Mouse (Mus musculus) lung, postnatal 4 days (tissue): ENCODE results near the gene Unc5cl.
A peak's percentile ranks its signal among the peaks of the same experiment; 100 is the strongest.

Experiments
- DNase-seq, 2 experiments: peaks; one replicate each; pipeline ENCODE4 v3.0.0; 2021

Gene Unc5cl

GRCm38 (mm10) chr17:48454688-48455087, at the start of gene Unc5cl:
TSS of gene Unc5cl (plus strand) at chr17:48454901.
- DNase-seq, result peak; percentile 25 to 49

DNA sequence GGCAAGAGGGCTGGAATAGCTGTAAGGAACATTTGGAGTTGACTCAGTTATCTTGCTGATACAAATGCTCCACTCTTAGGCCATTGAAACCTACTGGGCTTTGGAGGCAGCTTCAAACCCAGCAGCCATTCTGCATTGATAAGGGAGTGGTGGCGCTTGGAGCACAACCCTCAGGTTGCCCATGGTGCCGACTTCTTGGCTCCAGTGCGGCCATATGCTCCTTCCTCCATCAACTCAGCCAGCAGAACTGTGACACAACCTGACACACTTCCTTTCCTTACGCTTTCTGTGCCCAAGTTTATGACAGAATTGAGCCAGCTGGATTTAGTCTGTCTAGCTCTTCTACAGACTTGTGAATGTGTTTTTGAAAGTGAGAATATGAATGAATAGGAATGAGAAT, 47.5 kb upstream of the Unc5cl start:
- no peak for DNase-seq

DNA sequence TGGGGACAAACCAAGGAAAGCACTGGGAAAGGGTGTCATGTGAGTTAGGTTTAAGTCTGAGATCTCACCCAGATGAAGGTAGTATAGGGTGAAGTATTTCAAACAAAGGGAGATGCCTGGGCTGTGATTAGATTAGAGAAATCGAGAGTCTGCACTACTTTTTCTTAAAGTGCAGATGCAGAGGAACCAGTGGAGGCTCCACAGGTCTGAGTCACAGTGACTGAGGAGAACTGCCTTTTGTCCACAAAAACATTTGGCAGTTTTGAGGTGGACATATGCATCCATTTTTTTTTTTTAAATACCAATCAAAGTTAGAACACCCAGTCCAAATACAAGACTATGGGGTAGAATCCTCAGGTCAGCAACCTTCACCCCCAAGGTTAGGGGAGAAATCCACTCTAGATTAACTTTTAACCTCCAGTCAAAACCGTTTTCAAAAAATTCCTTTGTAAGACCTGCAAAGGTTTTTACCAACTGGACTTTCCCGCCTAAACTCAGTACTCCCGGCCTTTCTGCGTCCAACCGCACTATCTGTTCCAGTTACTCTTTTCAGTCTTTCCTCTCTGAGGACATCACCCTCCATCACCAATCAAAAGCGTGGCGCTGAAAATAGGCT, 46.7 kb upstream of the Unc5cl start:
- no peak for DNase-seq

DNA sequence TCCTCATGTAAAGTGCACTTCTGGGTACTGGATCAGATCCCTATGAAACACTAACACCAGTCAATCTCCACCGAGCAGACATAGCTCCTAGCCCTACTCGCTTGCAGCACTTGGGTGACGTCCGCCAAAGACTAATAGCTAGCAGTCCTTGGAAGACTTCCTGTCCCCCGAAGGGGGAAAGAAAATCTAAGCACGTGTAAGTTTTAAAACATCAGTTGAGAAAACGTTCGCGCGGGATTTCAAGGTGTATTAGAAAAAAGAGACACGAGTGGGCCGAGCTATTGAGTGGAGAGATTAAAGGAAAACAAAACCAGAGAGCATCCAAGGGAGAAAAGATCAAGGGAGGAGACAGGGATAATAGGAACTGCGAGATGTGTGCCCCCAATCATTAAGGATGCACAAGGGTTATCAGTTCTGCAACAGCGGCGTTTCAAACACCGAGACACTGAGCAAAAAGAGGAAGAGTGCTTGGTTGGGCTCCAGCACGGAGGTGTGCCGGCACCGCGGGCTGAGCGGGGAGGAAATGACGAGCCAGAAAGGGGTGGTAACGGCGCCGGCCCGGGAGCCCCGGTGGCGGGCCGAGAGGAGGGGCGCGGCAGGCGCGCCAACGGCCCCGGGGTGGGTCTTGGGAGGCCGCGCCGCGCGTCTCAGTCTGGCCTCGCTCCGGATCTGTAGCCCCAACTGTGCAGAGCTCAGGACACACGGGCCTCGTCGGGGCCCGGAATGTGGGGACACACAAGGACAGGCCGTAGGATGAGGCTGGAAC, 46.0 kb upstream of the Unc5cl start:
- peak; percentile 86 to 88 for DNase-seq

DNA sequence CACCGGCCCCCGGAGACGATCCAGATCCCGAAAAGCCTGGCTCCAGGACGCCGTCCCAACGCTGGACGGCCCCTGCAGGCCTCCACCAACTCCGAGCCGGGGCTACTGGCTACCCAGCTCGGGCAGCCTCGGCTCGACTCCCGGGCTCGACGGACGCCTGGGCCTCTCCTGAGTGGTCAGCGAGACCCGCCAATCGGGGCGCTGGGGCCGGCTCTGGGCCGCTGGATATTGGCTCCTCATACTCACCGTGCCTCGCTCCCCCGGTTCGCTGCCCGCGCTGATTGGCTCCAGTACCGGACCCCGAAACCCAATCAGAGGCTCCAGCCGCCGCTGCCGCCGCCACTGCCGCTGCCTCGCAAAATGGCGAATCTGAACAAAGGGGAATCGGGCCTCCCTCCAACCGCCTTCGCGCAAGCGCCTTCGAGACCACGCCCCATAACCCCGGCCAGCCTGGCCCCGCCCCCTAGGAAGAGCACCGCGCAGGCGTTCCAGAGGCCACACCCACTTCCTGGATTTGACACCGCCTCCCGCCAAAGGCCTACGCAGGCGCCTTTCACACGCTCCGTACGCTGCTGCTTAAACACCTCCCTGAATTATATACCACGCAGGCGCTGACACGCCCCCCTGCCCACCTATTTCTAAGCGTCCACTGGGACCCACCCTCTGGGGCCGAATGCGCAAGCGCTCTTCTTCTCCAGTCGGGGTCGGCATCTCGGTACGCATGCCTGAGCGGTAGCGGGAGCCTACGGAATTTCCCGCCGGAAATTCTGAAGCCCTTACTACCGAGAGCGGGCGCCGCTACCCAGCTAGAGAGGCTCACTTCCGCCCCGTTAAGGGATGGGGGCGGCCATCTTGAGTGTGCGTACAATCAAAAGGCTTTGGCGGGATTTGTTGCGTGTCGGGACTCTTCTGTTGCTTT, 45.1 kb upstream of the Unc5cl start, which contains the start of the genes Nfya and Oard1:
TSS of gene Nfya (minus strand) at position 527 of the 919 bp plus-strand sequence.
TSS of gene Oard1 (plus strand) at position 635 of the 919 bp plus-strand sequence.
- peak; percentile 100 for DNase-seq

DNA sequence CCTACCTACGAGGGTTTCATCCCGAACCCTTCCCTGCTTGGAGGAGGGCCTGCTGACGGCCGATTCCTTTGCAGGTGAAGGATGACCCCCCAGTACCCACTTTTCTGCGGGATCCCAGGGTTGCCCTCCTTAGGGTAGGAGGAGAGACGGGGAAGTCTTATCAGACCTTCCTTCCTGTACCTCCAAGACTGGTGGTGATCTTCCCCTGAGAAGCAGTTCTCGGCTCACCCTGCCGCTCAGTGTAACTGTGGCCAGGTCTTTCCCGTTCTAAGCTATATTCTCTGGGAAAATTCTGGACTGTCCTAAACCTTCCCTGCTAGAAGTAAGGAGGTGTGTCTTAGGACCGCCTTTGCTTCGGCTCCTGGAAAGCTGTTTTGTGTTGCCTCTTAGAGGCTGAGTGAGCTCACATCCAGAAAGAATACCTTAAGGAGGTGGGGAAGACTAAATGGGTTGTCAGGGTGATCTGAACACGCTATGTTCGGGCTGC, 44.4 kb upstream of the Unc5cl start:
- DNase-seq, result no peak

DNA sequence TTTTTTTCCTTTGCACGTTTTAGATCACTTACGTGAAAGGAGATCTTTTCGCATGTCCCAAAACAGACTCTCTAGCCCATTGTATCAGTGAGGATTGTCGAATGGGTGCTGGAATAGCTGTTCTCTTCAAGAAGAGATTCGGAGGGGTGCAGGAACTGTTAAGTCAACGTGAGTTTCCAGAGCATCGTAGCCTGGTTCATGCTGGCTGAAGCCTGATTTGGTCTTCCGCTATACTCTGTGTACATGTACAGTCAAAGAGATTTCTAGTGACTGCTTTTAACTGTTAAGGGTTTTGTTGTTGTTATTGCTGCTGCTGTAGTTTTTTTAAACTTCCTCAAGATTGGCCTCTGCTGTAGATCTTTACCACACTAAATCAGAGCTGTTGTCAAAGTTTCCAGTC, 43.5 kb upstream of the Unc5cl start:
- no peak for DNase-seq

- no peak for DNase-seq
Observed at GRCm38 (mm10) chr17:48416011-48416410, 38.7 kb upstream of the Unc5cl start.

DNA sequence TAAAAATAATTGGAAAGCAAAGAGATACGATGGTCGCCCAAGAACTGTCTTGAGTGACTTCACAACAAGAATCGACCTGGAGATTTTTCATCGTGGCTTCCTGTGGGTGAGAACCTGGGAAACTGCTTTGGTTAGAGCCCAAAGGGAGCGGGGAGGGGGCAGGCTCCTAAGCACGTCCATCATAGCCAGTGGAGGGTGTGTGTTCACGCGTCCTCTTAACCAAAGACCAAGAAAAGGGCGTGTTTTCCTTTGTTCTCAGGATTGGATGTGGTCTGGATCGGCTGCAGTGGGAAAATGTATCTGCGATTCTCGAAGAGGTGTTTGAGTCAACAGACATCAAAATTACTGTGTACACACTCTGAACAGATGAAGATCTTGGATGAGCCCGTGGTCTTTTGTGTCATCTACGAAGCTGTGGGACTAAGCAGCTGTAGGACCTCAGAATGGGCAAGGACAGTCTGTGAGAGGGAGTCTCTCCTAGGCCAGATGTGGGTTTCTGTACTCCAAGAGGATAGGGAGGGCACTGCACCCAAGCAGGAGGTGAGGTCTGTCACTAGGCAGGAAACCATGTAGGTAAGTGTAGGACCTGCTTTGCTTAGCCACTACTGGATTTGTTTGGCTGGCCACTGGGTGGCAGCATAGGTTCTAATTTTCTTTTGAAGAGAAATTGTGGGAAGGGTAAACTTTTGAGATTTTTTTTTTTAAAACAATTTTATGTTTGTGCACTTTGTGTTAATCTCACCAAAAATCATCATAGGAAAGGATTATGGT, 38.1 kb upstream of the Unc5cl start:
- DNase-seq, result peak; percentile 50 to 70

GRCm38 (mm10) chr17:48417521-48417920, 37.2 kb upstream of the Unc5cl start:
- no peak for DNase-seq

GRCm38 (mm10) chr17:48418174-48418573, 36.5 kb upstream of the Unc5cl start:
- peak; percentile 30 to 34 for DNase-seq

DNA sequence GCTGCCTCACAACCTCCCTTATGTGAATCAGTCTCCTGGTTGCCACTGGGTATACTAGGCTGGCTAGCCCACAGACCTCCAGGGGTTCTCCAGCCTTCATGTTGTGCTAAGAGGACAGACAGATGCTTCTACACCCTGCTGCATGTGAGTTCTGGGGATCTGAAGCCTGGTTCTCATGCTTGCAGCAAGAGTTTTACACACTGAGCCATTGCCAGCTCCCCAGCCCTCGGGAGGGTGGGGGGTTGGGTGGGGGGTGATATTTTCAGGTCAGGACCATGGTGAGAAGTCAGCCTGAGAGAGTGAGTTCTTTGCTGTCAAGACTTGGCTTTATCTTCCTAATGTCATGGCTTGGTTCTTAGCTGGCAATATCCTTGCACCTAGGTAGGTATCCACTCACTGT, 35.9 kb upstream of the Unc5cl start:
- DNase-seq, result no peak

DNA sequence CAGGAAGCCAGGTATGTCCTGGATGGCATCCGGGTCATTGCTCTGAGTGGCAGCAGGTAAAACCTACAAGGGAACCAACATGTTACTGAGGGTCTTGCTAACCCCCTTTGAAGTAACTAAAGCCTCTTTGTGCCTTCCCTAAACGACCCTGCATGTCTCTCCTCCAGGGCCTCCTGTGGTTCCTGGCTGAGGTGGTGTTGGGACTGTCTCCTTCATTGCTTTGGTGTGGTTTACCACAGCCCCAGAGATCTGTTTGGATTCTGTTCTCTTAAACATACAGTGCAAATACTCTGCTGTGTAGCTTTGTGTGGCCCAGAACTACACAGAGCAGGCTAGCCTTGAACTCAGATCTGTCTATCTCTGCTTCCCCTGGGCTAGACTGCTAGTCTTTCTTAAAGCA, 35.1 kb upstream of the Unc5cl start:
- no peak for DNase-seq

DNA sequence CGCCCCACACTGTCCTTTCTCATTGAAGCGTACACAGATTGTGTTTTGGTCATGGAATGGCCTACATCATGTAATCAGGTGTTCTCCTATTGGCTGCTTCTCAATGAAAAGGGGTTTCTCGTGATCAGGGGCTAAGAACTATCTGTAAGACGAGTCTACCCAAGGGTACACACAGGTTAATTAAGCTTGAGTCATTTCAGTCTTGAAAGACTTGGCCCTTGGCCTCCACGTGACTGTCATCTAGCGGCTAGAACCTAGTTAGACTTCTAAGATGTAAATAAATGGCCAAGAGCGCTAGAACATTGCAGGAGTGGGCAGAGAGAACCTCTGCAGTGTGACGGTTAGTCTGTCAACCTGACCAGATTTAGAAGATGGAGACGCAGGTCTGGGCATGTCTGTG, 30.5 kb upstream of the Unc5cl start:
- DNase-seq, result no peak

GRCm38 (mm10) chr17:48425823-48426612, 28.7 kb upstream of the Unc5cl start:
- peak; percentile 40 to 41 for DNase-seq

DNA sequence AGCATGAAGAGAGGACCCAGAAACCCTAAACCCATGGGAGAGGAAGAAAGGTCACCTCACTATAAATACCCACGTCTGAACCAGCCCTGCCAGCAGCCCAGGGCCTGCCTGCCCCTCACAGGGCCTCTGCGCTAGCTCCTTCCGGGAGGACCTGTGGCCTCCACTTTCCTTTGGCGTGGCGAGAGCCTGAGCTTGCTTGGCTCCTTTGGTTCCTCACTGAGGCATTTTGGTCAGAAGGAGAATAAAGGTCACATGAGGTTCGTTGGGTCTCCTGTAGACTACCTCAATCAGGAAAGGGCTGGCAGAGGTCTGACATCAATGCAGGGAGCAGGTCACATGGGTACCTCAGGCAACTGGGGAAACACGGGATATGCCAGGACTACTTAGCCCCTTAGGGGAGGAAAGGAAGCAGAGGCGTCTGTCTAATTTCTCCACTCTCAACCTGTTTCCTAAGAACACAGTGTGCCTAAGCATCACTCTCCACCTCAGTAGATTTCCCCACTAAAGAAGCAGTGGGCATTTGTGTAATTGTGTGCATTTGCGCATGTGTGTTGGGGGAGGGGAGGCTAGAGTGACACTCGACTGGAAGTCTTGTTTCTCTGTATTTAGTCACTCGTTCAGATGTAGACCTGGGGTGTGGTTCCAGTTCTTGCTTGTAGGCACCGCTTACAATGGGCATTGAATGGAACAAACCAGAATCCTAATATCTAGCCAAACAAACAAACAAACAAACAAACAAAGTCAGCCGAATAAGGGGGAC, 27.5 kb upstream of the Unc5cl start:
- peak; percentile 24 to 43 for DNase-seq

DNA sequence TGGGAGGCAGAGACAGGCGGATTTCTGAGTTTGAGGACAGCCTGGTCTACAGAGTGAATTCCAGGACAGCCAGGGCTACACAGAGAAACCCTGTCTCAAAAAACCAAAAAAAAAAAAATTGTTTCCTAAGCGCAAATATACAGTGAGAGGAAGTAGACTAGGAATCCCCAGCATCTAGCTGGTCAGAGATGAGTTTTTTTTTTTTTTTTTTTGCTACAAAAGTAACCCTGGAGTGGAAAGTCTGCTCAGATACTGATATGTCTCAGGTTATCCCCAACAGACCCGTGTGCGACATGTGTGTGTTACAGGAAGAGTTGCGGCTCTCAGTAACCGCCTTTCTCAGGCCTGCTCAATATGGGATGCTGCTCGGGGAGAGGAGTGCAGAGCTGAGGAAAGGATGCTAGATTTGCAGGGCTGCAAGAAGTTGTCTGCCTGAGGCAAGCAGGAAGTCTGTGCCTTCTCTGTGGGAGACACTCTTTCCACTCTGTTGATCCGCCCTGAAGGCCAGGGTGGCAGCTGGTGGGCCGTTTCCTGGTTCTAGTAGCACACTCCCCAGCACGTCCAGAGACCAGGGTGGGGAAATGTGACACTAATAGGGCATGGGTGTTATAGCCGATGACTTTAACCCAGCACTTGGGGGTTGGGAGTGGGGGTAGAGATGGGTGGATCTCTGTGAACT, 26.7 kb upstream of the Unc5cl start:
- DNase-seq, result peak; percentile 32 to 52

DNA sequence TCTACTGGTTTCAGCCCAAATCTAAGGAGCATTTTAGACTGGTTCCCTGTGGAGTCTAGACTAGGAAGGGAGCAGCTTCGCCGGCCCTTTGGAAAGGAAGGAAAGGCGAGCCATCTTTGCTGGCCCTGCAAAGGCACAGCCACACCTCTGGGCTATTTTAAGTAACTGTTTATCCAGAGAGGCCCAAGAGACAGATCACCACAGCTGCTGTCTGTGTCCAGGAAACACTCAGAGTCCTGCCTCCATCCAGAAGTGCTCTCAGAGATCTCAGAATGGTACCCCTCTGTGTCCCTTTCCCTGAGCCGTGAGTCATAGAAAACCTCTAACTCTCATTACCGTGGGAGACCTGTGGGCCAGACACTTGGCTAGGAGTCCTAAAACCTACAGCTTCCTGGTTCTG, 24.3 kb upstream of the Unc5cl start:
- peak; percentile 26 to 49 for DNase-seq

GRCm38 (mm10) chr17:48431054-48431453, 23.6 kb upstream of the Unc5cl start:
- no peak for DNase-seq
